Mouse (Mus musculus): ENCODE data around the gene Kdm4d. TPM values are rescaled to one million over a fixed set of nuclear protein-coding genes. Genes with fewer than 3 reads are reported as not detected.

The Kdm4d gene
- under 1 TPM; 0.37 to 0.55 TPM for total RNA-seq (2023)

DNA sequence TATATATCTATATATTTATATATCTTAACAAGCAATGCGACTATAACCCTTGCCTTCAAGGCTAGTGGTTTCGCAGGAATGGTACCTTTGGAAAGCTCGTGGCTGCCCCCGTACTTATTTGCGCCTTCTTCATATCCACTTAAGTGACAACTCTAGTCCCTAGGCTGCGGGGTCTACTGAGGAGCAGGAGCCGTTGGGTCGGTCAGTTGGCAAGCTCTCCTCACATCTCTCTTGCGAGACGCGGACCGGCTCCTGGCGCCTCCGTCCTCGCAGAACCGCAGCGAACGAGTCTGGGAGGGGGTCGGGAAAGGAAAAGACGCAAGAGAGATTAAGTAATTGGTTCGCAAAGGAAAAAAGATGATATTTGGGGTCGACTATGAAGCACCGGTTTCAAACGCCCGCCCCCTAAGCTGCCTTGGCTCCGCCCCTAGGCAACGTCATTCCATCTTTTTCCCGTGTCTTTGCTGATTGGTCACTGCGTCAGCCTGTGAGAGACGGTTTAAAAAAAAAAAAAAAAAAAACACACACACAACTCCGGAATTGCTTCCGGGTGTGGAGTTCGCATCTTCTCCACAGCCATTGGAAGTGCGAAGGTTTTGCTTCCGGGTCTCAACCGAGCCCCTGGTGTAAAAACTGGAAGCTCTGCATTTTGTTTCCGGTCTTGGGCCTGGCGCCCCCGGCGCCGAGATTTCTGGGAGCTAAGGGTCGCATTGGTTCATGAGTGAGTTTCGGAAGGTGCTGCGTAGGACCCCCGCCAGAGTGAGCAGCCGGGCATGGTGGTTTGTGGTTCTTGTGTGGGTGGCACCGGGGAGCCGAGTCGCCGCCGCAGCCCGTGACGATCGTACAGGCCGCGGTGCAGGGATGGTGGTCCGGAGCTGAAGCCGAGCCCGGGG is at the start of gene Kdm4d, which contains the start of gene Cwc15:
Gene Kdm4d, minus strand, starts transcription at position 460 of the 893 bp plus-strand sequence.
Gene Cwc15, plus strand, starts transcription at position 595 of the 893 bp plus-strand sequence.

Other genes starting within 250 kb of the Kdm4d start
- gene Sesn3, start 225.4 kb downstream of the Kdm4d start, total RNA-seq (2023): 1 to 10 TPM; 7.2 to 7.5 TPM
- gene Endod1, start 119.0 kb downstream of the Kdm4d start, total RNA-seq (2023): 10 to 100 TPM; 10.3 to 14.0 TPM
- 10 to 100 TPM; 69.3 to 76.2 TPM for gene Cwc15, start 135 bp upstream of the Kdm4d start, total RNA-seq (2023)
- gene Amotl1, start 144.6 kb upstream of the Kdm4d start, total RNA-seq (2023): 1 to 10 TPM in 1 of 2 experiments, under 1 TPM in 1; 0.33 to 2.3 TPM
- gene Piwil4, start 240.3 kb upstream of the Kdm4d start, total RNA-seq (2023): not detected

All from neutrophil, adult 83 days (primary cell).